ENCODE assay signal across 9 mouse cellular contexts in the genomic region with DNA sequence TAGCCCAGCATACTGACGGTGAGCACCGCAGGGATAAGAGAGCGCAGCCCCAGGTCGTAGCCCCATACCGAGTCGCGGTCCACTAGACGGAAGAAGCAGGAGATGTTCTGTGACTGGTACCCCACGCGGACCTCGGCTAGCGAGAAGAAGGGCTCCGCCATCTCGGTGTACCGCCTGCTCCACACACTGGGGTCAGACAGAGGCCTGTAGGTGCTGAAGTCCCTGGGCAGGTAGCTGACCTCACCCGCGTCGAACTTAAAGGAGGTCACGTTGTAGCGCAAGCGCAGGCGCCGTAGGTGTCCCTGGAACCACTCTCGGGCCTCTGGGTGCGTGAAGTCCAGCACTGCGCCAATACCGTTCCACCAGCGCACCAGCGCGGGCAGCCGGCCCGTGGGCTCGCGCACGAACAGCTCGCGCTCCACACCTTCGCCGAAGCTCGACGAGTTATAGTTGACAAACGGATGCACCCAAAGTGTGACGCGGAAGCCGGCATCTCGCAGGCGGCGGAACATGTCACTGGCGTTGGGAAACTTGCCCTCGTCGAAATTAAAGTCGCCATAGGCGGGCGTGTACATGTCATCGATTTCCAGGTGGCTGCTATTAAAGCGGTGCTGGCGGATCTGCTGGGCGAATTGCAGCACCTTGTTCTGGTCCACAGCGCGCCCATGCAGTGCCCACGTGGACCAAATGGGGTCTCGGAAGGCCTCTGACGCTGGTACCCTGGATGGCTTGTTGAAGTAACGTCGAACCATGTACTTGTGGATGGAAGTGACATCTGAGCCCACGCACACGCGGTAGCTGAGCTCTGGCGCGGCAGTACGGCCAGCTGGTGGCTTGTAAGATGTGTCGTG. TPM values are rescaled to one million over a fixed set of nuclear protein-coding genes. Genes with fewer than 3 reads are reported as not detected.
DNase-seq lines count a peak whose midpoint lies in the region; ATAC-seq and TF ChIP-seq lines count a peak whose summit lies in the region.
"Had no signal": no experiment of that assay in that cellular context is flagged by ENCODE, and none has a peak within 500 bp of the region (broad histone marks: within the 10 kb centered on the region; RNA-seq: fewer than 3 reads in every experiment).

No protein-coding gene starts in this region.

- H3K4me2 ChIP-seq in embryonic facial prominence, embryonic 13.5 days = peak overlapping the region; percentile 68
- peak overlapping the region; percentile 49 for H3K4me2 ChIP-seq in intestine, embryonic 16.5 days (ENCODE audit: low read depth, low read length)
- H3K4me2 ChIP-seq in neural tube, embryonic 12.5 days (replicated peaks) = peak overlapping the region; percentile 61

- H3K4me3 ChIP-seq in layer of hippocampus, adult 2 months = peak overlapping the region; percentile 40
- peak overlapping the region; percentile 41 for H3K4me3 ChIP-seq in embryonic facial prominence, embryonic 13.5 days
- H3K4me3 ChIP-seq in intestine, embryonic 16.5 days (ENCODE audit: low read length) = peak overlapping the region; percentile 33
- H3K4me3 ChIP-seq in neural tube, embryonic 12.5 days = peak overlapping the region; percentile 29

- no peak for DNase-seq in layer of hippocampus, adult 2 months (ENCODE audit: low spot score in 2 of 2)
- DNase-seq in layer of hippocampus, adult 18-20 months (ENCODE audit: low spot score in 2 of 2) = no peak
- DNase-seq in gastrocnemius, postnatal 4 days (ENCODE audit: low spot score in 2 of 2) = no peak
- DNase-seq in testis, postnatal 10 days (ENCODE audit: low spot score) = no peak
- no peak for DNase-seq in left cerebral cortex, adult 11 months (ENCODE audit: low spot score)
- DNase-seq: lung, adult 18-20 months had no signal

- WGBS in embryonic facial prominence, embryonic 13.5 days = 8% methylated on average over 72 of the region's 72 CpGs
- 17% methylated on average over 72 of the region's 72 CpGs for WGBS in intestine, embryonic 16.5 days
- 7% methylated on average over 72 of the region's 72 CpGs for WGBS in neural tube, embryonic 12.5 days

- peaks cover 5% of the 10 kb centered on the region; the same call in 1 of the 2 replicates for H3K36me3 ChIP-seq in embryonic facial prominence, embryonic 13.5 days
- H3K36me3 ChIP-seq in intestine, embryonic 16.5 days (ENCODE audit: control insufficient read depth, insufficient read depth, low read length) = peaks cover 18% of the 10 kb centered on the region
- H3K36me3 ChIP-seq in neural tube, embryonic 12.5 days = no peaks in the 10 kb centered on the region

- H3K27ac ChIP-seq in layer of hippocampus, adult 2 months = peak overlapping the region; percentile 83
- H3K27ac ChIP-seq in embryonic facial prominence, embryonic 13.5 days = no peak overlapping the region
- H3K27ac ChIP-seq in intestine, embryonic 16.5 days (ENCODE audit: low read length) = no peak overlapping the region
- no peak overlapping the region for H3K27ac ChIP-seq in neural tube, embryonic 12.5 days

- ATAC-seq in embryonic facial prominence, embryonic 13.5 days (ENCODE audit: insufficient number of reproducible peaks, insufficient read depth, low FRiP score, low TSS enrichment, low read depth) = no peak
- ATAC-seq in intestine, embryonic 16.5 days = no peak
- no peak for ATAC-seq in neural tube, embryonic 12.5 days (ENCODE audit: low FRiP score, low read depth)

- peaks cover 40% of the 10 kb centered on the region for H3K4me1 ChIP-seq in embryonic facial prominence, embryonic 13.5 days
- H3K4me1 ChIP-seq in intestine, embryonic 16.5 days (ENCODE audit: control insufficient read depth, insufficient read depth, low read length) = peaks cover 36% of the 10 kb centered on the region
- peaks cover 30% of the 10 kb centered on the region for H3K4me1 ChIP-seq in neural tube, embryonic 12.5 days

- no peak for TF ChIP-seq CTCF in layer of hippocampus, adult 2 months (conservative IDR thresholded peaks at IDR 0.05)

- H3K9me3 ChIP-seq in embryonic facial prominence, embryonic 13.5 days = no peaks in the 10 kb centered on the region
- no peaks in the 10 kb centered on the region for H3K9me3 ChIP-seq in intestine, embryonic 16.5 days (ENCODE audit: control insufficient read depth, low read length)
- no peaks in the 10 kb centered on the region for H3K9me3 ChIP-seq in neural tube, embryonic 12.5 days

- peak overlapping the region; percentile 46 for H3K9ac ChIP-seq in embryonic facial prominence, embryonic 13.5 days
- H3K9ac ChIP-seq in intestine, embryonic 16.5 days (ENCODE audit: low read depth, low read length) = no peak overlapping the region
- no peak overlapping the region for H3K9ac ChIP-seq in neural tube, embryonic 12.5 days

- peaks cover 76% of the 10 kb centered on the region for H3K27me3 ChIP-seq in embryonic facial prominence, embryonic 13.5 days
- H3K27me3 ChIP-seq in intestine, embryonic 16.5 days (replicated peaks; ENCODE audit: control insufficient read depth, insufficient read depth, low read length) = peaks cover 39% of the 10 kb centered on the region
- peaks cover 71% of the 10 kb centered on the region for H3K27me3 ChIP-seq in neural tube, embryonic 12.5 days (replicated peaks)

RNA-seq across cellular contexts. Expression of gene AI464131, which starts 4.7 kb away (rescaled TPM):
- total RNA-seq in layer of hippocampus, adult 2 months (2021) = 10 to 100 TPM; 31.4 to 31.8 TPM
- 10 to 100 TPM; 29.0 to 29.3 TPM for total RNA-seq in layer of hippocampus, adult 18-20 months (2021)
- polyA plus RNA-seq in embryonic facial prominence, embryonic 13.5 days (2015; fragmentation: Nextera tagmentation; extraction: Ambion mirVana) = 8.3 and 12.2 TPM in 2 replicates
- polyA plus RNA-seq in intestine, embryonic 16.5 days (2015; fragmentation: Nextera tagmentation; extraction: Ambion mirVana) = 12.7 and 15.3 TPM in 2 replicates
- polyA plus RNA-seq in neural tube, embryonic 12.5 days (2016; fragmentation: Nextera tagmentation; extraction: Ambion mirVana) = 6.4 and 8.9 TPM in 2 replicates
- total RNA-seq in gastrocnemius, postnatal 4 days (2021) = 10 to 100 TPM; 78.4 to 90.4 TPM

RNA-seq across cellular contexts. Expression of gene 1110017D15Rik, which starts 18.9 kb away (rescaled TPM):
- 1 to 10 TPM; 4.5 to 6.1 TPM for total RNA-seq in layer of hippocampus, adult 2 months (2021)
- 1 to 10 TPM; 4.5 to 7.0 TPM for total RNA-seq in layer of hippocampus, adult 18-20 months (2021)
- 3.2 and 5.7 TPM in 2 replicates for polyA plus RNA-seq in embryonic facial prominence, embryonic 13.5 days (2015; fragmentation: Nextera tagmentation; extraction: Ambion mirVana)
- polyA plus RNA-seq in intestine, embryonic 16.5 days (2015; fragmentation: Nextera tagmentation; extraction: Ambion mirVana) = 0.21 TPM in 1 of 2 replicates, not detected in the other
- 3.7 and 5.1 TPM in 2 replicates for polyA plus RNA-seq in neural tube, embryonic 12.5 days (2016; fragmentation: Nextera tagmentation; extraction: Ambion mirVana)
- under 1 TPM; 0.42 to 0.54 TPM for total RNA-seq in gastrocnemius, postnatal 4 days (2021)

RNA-seq across cellular contexts. Expression of gene Nudt2, which starts 33.3 kb away (rescaled TPM):
- 10 to 100 TPM; 29.3 to 30.4 TPM for total RNA-seq in layer of hippocampus, adult 2 months (2021)
- 10 to 100 TPM; 29.5 to 32.0 TPM for total RNA-seq in layer of hippocampus, adult 18-20 months (2021)
- polyA plus RNA-seq in embryonic facial prominence, embryonic 13.5 days (2015; fragmentation: Nextera tagmentation; extraction: Ambion mirVana) = 49.5 and 54.1 TPM in 2 replicates
- 62.5 and 70.3 TPM in 2 replicates for polyA plus RNA-seq in intestine, embryonic 16.5 days (2015; fragmentation: Nextera tagmentation; extraction: Ambion mirVana)
- polyA plus RNA-seq in neural tube, embryonic 12.5 days (2016; fragmentation: Nextera tagmentation; extraction: Ambion mirVana) = 54.3 and 57.6 TPM in 2 replicates
- 10 to 100 TPM; 29.3 to 30.2 TPM for total RNA-seq in gastrocnemius, postnatal 4 days (2021)

RNA-seq across cellular contexts. Expression of gene Kif24, which starts 33.5 kb away (rescaled TPM):
- total RNA-seq in layer of hippocampus, adult 2 months (2021) = 1 to 10 TPM; 1.2 to 1.3 TPM
- total RNA-seq in layer of hippocampus, adult 18-20 months (2021) = 1 to 10 TPM in 1 of 2 experiments, under 1 TPM in 1; 0.52 to 1.0 TPM
- 7.6 and 9.6 TPM in 2 replicates for polyA plus RNA-seq in embryonic facial prominence, embryonic 13.5 days (2015; fragmentation: Nextera tagmentation; extraction: Ambion mirVana)
- polyA plus RNA-seq in intestine, embryonic 16.5 days (2015; fragmentation: Nextera tagmentation; extraction: Ambion mirVana) = 4.0 TPM in 2 replicates
- 10.0 TPM in 2 replicates for polyA plus RNA-seq in neural tube, embryonic 12.5 days (2016; fragmentation: Nextera tagmentation; extraction: Ambion mirVana)
- total RNA-seq in gastrocnemius, postnatal 4 days (2021) = 1 to 10 TPM; 5.3 to 5.4 TPM
